Mouse (Mus musculus): ENCODE results near the gene 4930524N10Rik. TPM values are rescaled to one million over a fixed set of nuclear protein-coding genes. Genes with fewer than 3 reads are reported as not detected.

The 4930524N10Rik gene
- polyA plus RNA-seq (2016; fragmentation: Nextera tagmentation; extraction: Ambion mirVana) = not detected in 2 replicates

DNA sequence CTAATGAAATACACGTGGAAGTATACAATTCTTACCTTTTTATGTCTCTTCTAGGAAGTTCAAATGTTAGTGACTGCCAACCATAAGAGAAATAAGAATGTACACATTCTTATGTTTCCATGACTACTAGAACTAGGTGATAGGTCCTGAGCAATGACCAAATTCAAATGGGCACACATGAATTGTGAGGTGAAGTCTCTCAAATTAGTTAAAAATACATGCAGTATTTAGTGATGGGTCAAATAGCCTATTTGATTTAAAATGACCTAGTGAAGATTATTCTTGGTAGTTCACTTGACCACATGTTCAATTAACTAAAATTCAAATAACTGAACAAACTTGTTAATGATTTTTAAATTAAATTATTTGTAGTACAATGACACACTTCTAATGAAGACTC is at the start of gene 4930524N10Rik:
Gene 4930524N10Rik, minus strand, starts transcription at position 101 of the 400 bp plus-strand sequence.
- no peak within 1 kb of the TSS for H3K27ac ChIP-seq
- ATAC-seq = no peak
- H3K4me2 ChIP-seq = no peak within 1 kb of the TSS
- no peaks in the 10 kb centered on the region for H3K36me3 ChIP-seq
- H3K4me3 ChIP-seq = no peak within 1 kb of the TSS
- no peaks in the 10 kb centered on the region for H3K4me1 ChIP-seq
- H3K9ac ChIP-seq = no peak within 1 kb of the TSS
- H3K27me3 ChIP-seq (replicated peaks) = no peaks in the 10 kb centered on the region
- WGBS (ENCODE audit: insufficient replicate concordance) = 17% methylated on average over 1 of the region's 1 CpGs
- H3K9me3 ChIP-seq (replicated peaks) = no peaks in the 10 kb centered on the region

DNA sequence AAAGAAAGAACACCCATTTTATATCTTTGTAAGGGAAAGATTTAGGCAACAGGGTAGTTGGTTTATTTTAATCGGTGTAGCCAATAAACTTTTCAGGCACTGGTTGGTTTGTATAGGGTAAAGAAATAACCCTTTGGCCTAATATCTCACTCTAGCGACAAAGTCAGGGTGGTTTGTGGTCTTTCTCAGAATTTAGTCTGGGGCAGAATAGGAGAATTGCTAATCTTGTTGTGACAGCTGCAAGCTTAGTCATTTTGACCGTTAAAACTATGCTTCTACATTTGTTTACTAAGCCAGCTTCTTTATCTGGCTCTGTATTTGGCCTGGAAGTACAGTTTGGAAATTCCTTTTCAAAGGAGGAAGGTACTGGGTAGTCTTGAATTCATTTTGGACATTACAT is 6.8 kb upstream of the 4930524N10Rik start:
- 54% methylated on average over 3 of the region's 3 CpGs for WGBS (ENCODE audit: insufficient replicate concordance)
- no peaks in the 10 kb centered on the region for H3K27me3 ChIP-seq (replicated peaks)
- no peak for ATAC-seq

DNA sequence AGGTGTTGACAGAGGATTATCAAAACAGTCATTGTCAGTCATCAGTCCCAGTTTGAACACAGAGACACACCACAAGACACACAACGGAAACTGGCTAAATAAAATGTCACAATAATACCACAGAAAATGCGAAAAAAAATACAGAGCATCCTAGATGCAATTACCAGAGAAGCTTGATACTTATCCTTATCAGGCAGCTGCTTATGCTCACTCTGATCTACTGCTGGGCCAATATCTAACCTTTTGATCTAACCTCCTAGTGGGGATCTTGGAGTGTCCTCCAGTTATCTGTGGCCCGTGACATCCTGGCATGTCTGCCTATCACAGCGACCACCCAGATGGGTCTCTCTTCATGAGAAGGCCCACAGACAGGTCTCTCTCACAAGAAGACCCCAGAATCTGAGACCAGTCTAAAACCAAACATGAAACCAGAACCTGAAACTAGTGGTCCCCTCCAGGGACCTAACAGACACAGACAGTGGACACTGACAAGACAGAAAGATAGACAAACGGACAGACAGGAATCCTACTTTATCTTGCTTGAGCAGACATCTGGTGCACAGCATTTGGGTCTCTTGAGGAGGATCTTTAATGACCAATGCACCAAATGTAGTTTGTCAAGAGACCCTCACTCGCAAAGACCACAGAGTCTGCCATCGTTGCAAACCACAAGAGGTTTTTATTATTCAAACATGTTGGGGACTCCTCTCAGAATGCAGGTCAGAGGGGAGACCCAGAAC is 6.3 kb upstream of the 4930524N10Rik start:
- Histone ChIP-seq H3K4me3 (no peak overlapping the region), H3K4me2 (no peak overlapping the region), H3K27me3 (replicated peaks) (no peaks in the 10 kb centered on the region), H3K9ac (no peak overlapping the region), H3K27ac (no peak overlapping the region), H3K36me3 (no peaks in the 10 kb centered on the region), H3K4me1 (no peaks in the 10 kb centered on the region), H3K9me3 (replicated peaks) (0 out of 2 replicates have a peak, but pooled peaks cover 5% of the 10 kb centered on the region)
- ATAC-seq = no peak
- 63% methylated on average over 7 of the region's 7 CpGs for WGBS (ENCODE audit: insufficient replicate concordance)

More for the DNA sequence above, 6.8 kb upstream of the 4930524N10Rik start:
- H3K27ac ChIP-seq = no peak overlapping the region
- H3K9me3 ChIP-seq (replicated peaks) = 0 out of 2 replicates have a peak, but pooled peaks cover 5% of the 10 kb centered on the region
- H3K4me3 ChIP-seq = no peak overlapping the region
- no peak overlapping the region for H3K9ac ChIP-seq
- no peaks in the 10 kb centered on the region for H3K36me3 ChIP-seq
- H3K4me1 ChIP-seq = no peaks in the 10 kb centered on the region
- no peak overlapping the region for H3K4me2 ChIP-seq

DNA sequence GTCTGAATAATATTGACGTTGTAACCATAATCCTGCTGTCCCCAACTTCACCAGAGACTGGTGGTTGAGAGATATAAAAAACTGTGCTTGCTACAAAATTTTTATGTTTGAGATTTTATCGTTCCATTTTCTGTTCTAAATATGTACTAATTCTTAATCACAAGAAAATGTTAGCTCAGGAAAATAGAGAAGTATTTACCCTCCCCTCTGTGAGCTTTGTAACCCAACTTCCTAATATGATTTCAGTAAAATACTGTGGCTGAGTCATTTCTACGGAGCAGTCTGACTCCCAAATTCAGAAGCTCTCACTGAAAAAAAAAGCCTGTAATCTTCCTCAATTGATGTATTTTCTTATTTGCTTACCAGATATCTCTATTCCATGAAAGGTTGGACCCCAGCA is 4.7 kb upstream of the 4930524N10Rik start:
- 66% methylated on average over 3 of the region's 3 CpGs for WGBS (ENCODE audit: insufficient replicate concordance)
- Histone ChIP-seq H3K4me1 (no peaks in the 10 kb centered on the region), H3K4me2 (no peak overlapping the region), H3K27ac (no peak overlapping the region), H3K36me3 (no peaks in the 10 kb centered on the region), H3K9ac (no peak overlapping the region), H3K4me3 (no peak overlapping the region), H3K9me3 (replicated peaks) (0 out of 2 replicates have a peak, but pooled peaks cover 5% of the 10 kb centered on the region), H3K27me3 (replicated peaks) (no peaks in the 10 kb centered on the region)
- no peak for ATAC-seq

Other genes starting within 250 kb of the 4930524N10Rik start
- not detected in 2 replicates for gene Gm15140, start 222.7 kb downstream of the 4930524N10Rik start, polyA plus RNA-seq (2016; fragmentation: Nextera tagmentation; extraction: Ambion mirVana)
- gene Samt4, start 138.6 kb upstream of the 4930524N10Rik start, polyA plus RNA-seq (2016; fragmentation: Nextera tagmentation; extraction: Ambion mirVana) = not detected in 2 replicates
- not detected in 2 replicates for gene Samt2, start 236.0 kb upstream of the 4930524N10Rik start, polyA plus RNA-seq (2016; fragmentation: Nextera tagmentation; extraction: Ambion mirVana)

All from liver, embryonic 12.5 days (tissue).